Mouse (Mus musculus) testis, adult 2 months (tissue): ENCODE data around the gene Capns1. TPM values are rescaled to one million over a fixed set of nuclear protein-coding genes. Genes with fewer than 3 reads are reported as not detected.
"Not testable (repeated sequence)": the region's sequence is repeated elsewhere in the genome, so short reads cannot be mapped to it uniquely, and the experiment has no call there.

Experiments used
- H3K27ac ChIP-seq: fragments of 200-500 bp; 2 replicates; pipeline ENCODE4 v1.5.1; 2012; ENCODE audit warnings: low read depth, low read length; ENCODE audit not compliant: control insufficient read depth, insufficient read depth
- H3K27me3 ChIP-seq: fragments of 200-500 bp; 2 replicates; pipeline ENCODE4 v1.6.1; 2012; ENCODE audit warnings: mild to moderate bottlenecking, low read length, moderate library complexity; ENCODE audit not compliant: control insufficient read depth, insufficient read depth
- H3K36me3 ChIP-seq: fragments of 200-500 bp; 2 replicates; pipeline ENCODE4 v1.6.1; 2012; ENCODE audit warnings: mild to moderate bottlenecking, low read length; ENCODE audit not compliant: control insufficient read depth, insufficient read depth
- H3K4me1 ChIP-seq: fragments of 200-500 bp; 2 replicates; pipeline ENCODE4 v1.6.1; 2012; ENCODE audit warnings: low read length; ENCODE audit not compliant: control insufficient read depth, insufficient read depth
- H3K4me3 ChIP-seq: fragments of 200-500 bp; 2 replicates; pipeline ENCODE4 v1.5.1; 2012; ENCODE audit warnings: low read depth, mild to moderate bottlenecking, low read length, moderate library complexity, mixed read lengths; ENCODE audit not compliant: control insufficient read depth
- CTCF ChIP-seq: fragments of 200-500 bp; IDR thresholded peaks from 2 replicates; pipeline ENCODE4 v1.5.1; 2012; ENCODE audit warnings: low read depth, mild to moderate bottlenecking, inconsistent platforms, low read length, moderate library complexity; ENCODE audit not compliant: control insufficient read depth, insufficient read depth, insufficient replicate concordance
- POLR2A ChIP-seq: fragments of 200-500 bp; IDR thresholded peaks from 2 replicates; pipeline ENCODE4 v1.6.1; 2012; ENCODE audit warnings: low read depth, mild to moderate bottlenecking, inconsistent platforms, low read length, moderate library complexity; ENCODE audit not compliant: control insufficient read depth
- polyA plus RNA-seq: library from polyadenylated mRNA; depleted of rRNA; stranded (reverse); fragments of >200 nt; gene quantifications from 2 replicates; pipeline ENCODE4 v1.2.3, GENCODE M21; 2012

The Capns1 gene
- polyA plus RNA-seq, 1 experiment, result 592 TPM

DNA sequence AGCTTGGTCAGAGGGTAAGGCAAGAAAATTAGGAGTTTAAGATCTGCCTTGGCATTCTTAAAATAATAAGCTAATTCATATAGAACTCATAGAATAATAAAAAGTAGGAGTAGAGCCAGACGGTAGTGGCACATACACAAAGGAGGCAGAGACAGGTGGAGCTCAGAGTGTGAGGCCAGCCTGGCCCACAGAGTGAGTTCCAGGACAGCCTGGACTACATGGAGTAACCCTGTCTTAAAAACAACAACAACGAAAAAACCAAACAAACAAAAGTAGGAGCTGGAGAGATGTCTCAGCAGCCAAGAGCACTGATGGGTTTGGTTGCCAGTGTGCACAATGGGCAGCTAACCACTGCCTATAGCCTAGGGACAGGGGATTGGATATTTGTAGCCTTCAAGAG lies 18.7 kb upstream of the Capns1 start:
- Histone ChIP-seq H3K4me3 (peak overlapping the region; percentile 5), H3K36me3 (no peaks in the 10 kb centered on the region), H3K4me1 (peaks cover 14% of the 10 kb centered on the region), H3K27ac (no peak overlapping the region), H3K27me3 (no peaks in the 10 kb centered on the region)
- TF ChIP-seq POLR2A (no peak), CTCF (no peak)

GRCm38 (mm10) chr7:30216723-30217151 lies 18.1 kb upstream of the Capns1 start:
- Histone ChIP-seq H3K27ac (peak overlapping the region; percentile 74), H3K4me1 (peaks cover 14% of the 10 kb centered on the region), H3K36me3 (no peaks in the 10 kb centered on the region), H3K4me3 (peak overlapping the region; percentile 89), H3K27me3 (no peaks in the 10 kb centered on the region)
- TF ChIP-seq POLR2A (no peak; the same call in 1 of the 2 replicates), CTCF (peak; percentile 96)

DNA sequence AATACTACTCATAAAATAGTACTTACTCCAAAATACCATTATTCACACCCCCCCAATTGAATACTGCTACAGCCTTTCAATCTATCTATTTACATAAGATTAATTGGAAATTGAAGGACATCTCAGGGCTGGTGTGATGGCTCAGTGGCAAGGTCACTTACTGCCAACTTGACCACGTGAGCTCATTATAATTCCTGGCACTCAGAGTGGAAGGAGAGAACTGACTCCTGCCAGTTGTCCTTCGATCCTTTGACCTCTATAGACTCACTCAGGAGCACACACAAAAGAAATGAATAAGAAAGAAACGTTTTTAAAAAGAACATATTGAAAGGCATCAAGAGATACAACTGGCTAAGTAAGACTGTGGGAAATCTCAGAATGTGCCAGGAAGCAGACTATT lies 17.3 kb upstream of the Capns1 start:
- no peak overlapping the region for H3K27ac ChIP-seq

GRCm38 (mm10) chr7:30213881-30214280 lies 15.3 kb upstream of the Capns1 start:
- no peak overlapping the region for H3K4me3 ChIP-seq
- H3K27me3 ChIP-seq, result no peaks in the 10 kb centered on the region
- TF ChIP-seq CTCF (no peak), POLR2A (no peak)
- H3K36me3 ChIP-seq, result no peaks in the 10 kb centered on the region
- H3K27ac ChIP-seq, result no peak overlapping the region; the same call in none of the 2 replicates
- H3K4me1 ChIP-seq, result peaks cover 6% of the 10 kb centered on the region

More for the DNA sequence above, 17.3 kb upstream of the Capns1 start:
- Histone ChIP-seq H3K4me3 (no peak overlapping the region), H3K27me3 (no peaks in the 10 kb centered on the region), H3K4me1 (peaks cover 14% of the 10 kb centered on the region), H3K36me3 (no peaks in the 10 kb centered on the region)
- TF ChIP-seq POLR2A (no peak), CTCF (no peak)

DNA sequence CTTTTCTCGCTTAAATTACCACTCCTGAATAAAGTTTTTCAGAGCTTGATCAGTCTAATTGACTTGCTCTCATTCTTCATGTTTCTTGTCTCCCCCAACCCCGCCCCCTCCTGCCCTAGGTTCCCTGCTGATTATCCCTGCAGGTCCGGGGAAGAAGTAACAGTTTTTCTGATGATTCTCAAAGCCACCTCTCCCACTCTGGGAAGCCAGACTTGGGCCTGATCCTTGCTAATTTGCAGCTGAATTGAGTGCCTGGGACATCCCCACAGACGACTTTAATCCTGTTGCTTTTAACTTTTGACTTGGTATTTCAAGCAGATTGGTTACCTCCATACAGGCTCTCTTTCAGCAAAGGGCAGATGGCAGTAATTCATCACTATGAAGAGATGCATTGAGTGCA lies 12.4 kb upstream of the Capns1 start:
- peak overlapping the region; percentile 32; the same call in 1 of the 2 replicates for H3K27ac ChIP-seq
- no peak overlapping the region for H3K4me3 ChIP-seq
- TF ChIP-seq CTCF (no peak), POLR2A (no peak)
- H3K4me1 ChIP-seq, result no peaks in the 10 kb centered on the region
- no peaks in the 10 kb centered on the region for H3K36me3 ChIP-seq
- no peaks in the 10 kb centered on the region for H3K27me3 ChIP-seq

DNA sequence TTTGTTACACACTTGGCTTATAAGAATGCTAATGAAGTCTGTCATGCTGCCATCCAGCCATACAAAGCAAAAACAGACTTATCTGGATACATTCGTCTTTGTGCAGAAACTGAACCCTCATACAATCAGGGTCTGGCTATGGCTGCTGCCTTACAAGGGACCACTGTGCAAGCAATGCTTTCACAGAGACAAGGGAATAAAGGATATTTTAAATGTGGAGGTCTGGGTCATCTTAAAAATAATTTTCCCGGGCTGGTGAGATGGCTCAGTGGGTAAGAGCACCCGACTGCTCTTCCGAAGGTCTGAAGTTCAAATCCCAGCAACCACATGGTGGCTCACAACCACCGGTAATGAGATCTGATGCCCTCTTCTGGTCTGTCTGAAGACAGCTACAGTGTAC lies 7.8 kb upstream of the Capns1 start:
- not testable (repeated sequence) for H3K36me3 ChIP-seq, H3K27me3 ChIP-seq, H3K4me3 ChIP-seq, H3K4me1 ChIP-seq
- peak overlapping the region; percentile 66; the same call in 1 of the 2 replicates for H3K27ac ChIP-seq

DNA sequence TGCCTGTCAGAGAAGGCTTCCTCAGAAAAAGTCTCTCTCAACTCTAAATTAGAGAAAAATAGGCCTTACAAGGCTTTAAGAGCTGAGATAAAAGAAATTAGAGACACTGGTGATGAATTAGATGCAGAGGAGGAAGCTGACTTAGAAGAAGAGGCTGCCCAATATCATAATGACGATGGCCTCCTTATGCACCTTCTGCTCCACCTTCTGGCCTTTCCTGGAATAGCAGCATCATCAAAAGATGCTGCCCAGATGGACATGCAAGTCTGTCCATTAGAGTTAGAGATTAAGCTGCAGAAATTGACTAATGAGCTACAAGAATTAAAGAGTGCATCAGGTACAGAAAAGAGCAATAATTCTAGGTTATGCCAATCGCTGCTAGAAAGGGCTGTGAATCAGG lies 6.8 kb upstream of the Capns1 start:
- peaks cover 8% of the 10 kb centered on the region for H3K4me1 ChIP-seq
- no peaks in the 10 kb centered on the region for H3K27me3 ChIP-seq
- no peak overlapping the region for H3K4me3 ChIP-seq
- TF ChIP-seq CTCF (peak; percentile 24; the same call in 1 of the 2 replicates), POLR2A (no peak)
- H3K36me3 ChIP-seq, result no peaks in the 10 kb centered on the region
- H3K27ac ChIP-seq, result 0 out of 2 replicates have a peak overlapping the region, but pooled peaks have one; percentile 66

- TF ChIP-seq CTCF (no peak), POLR2A (no peak)
- Histone ChIP-seq H3K4me1 (peaks cover 18% of the 10 kb centered on the region), H3K27ac (peak overlapping the region; percentile 30), H3K27me3 (no peaks in the 10 kb centered on the region), H3K36me3 (no peaks in the 10 kb centered on the region), H3K4me3 (no peak overlapping the region)
Measured at GRCm38 (mm10) chr7:30204380-30204779, 5.8 kb upstream of the Capns1 start.
